Mouse (Mus musculus) testis, adult 2 months (tissue): ENCODE data around the gene Cmip.

Source experiments
- CTCF ChIP-seq: fragments of 200-500 bp; IDR thresholded peaks from 2 replicates; pipeline ENCODE4 v1.5.1; 2012; ENCODE audit warnings: low read depth, mild to moderate bottlenecking, inconsistent platforms, low read length, moderate library complexity; ENCODE audit not compliant: control insufficient read depth, insufficient read depth, insufficient replicate concordance
- POLR2A ChIP-seq: fragments of 200-500 bp; IDR thresholded peaks from 2 replicates; pipeline ENCODE4 v1.6.1; 2012; ENCODE audit warnings: low read depth, mild to moderate bottlenecking, inconsistent platforms, low read length, moderate library complexity; ENCODE audit not compliant: control insufficient read depth

DNA sequence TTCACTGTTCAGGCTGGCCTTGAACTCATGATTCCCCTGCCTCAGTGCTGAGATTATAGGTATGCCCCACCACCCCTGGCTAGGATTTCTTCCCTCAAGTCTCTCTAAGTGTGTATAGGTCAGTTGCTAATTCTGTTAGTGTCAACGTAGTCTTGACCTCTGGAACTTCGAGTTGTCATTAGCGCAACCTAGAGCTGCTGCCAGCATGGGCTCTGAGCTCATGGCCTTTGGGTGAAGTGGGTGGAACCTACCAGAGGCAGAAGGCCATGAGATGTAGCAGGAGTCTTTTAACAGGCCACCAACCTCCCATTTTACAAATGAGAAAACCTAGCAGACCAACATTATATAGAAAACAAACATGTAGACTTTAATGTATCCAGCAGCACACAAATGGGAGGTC lies 80.3 kb downstream of the Cmip start:
- TF ChIP-seq CTCF: no peak
- no peak for TF ChIP-seq POLR2A
